14 mouse cellular contexts compared by ENCODE assay signal in genomic region chr3:32495856-32496710, GRCm38 (mm10). TPM values are rescaled to one million over a fixed set of nuclear protein-coding genes. Genes with fewer than 3 reads are reported as not detected.
DNase-seq lines count a peak whose midpoint lies in the region; ATAC-seq and TF ChIP-seq lines count a peak whose summit lies in the region.
"Had no signal": no experiment of that assay in that cellular context is flagged by ENCODE, and none has a peak within 500 bp of the region (broad histone marks: within the 10 kb centered on the region; RNA-seq: fewer than 3 reads in every experiment).

No protein-coding gene starts in this region.

- H3K9ac ChIP-seq in intestine, embryonic 14.5 days (ENCODE audit: low read length), result no peak overlapping the region
- no peak overlapping the region for H3K9ac ChIP-seq in intestine, embryonic 15.5 days
- H3K9ac ChIP-seq in embryonic facial prominence, embryonic 15.5 days, result no peak overlapping the region
- no peak overlapping the region for H3K9ac ChIP-seq in midbrain, embryonic 16.5 days (ENCODE audit: low read depth, low read length)
- H3K9ac ChIP-seq: heart, embryonic 13.5 days; limb, embryonic 12.5 days; lung, embryonic 15.5 days had no signal

- no peak for TF ChIP-seq POLR2A in lung, adult 2 months (IDR thresholded peaks at IDR 0.05; ENCODE audit: borderline replicate concordance, extremely low read depth, low read depth, low read length)

- H3K4me1 ChIP-seq in intestine, embryonic 14.5 days (replicated peaks; ENCODE audit: control insufficient read depth, insufficient read depth, low read length), result no peaks in the 10 kb centered on the region
- H3K4me1 ChIP-seq in intestine, embryonic 15.5 days (replicated peaks), result no peaks in the 10 kb centered on the region
- peaks cover 6% of the 10 kb centered on the region; the same call in 1 of the 2 replicates for H3K4me1 ChIP-seq in embryonic facial prominence, embryonic 15.5 days
- no peaks in the 10 kb centered on the region; the same call in 1 of the 2 replicates for H3K4me1 ChIP-seq in midbrain, embryonic 16.5 days (ENCODE audit: control insufficient read depth, insufficient read depth, low read length)
- H3K4me1 ChIP-seq in lung, adult 2 months (ENCODE audit: control insufficient read depth, insufficient read depth, low read length), result no peaks in the 10 kb centered on the region
- H3K4me1 ChIP-seq: heart, embryonic 13.5 days; limb, embryonic 12.5 days; lung, embryonic 15.5 days had no signal

- 53% methylated on average over 8 of the region's 8 CpGs for WGBS in intestine, embryonic 14.5 days
- 45% methylated on average over 8 of the region's 8 CpGs for WGBS in intestine, embryonic 15.5 days
- WGBS in embryonic facial prominence, embryonic 15.5 days, result 37% methylated on average over 8 of the region's 8 CpGs
- WGBS in midbrain, embryonic 16.5 days, result 33% methylated on average over 7 of the region's 8 CpGs
- WGBS in lung, adult 2 months, result 62% methylated on average over 8 of the region's 8 CpGs

- H3K4me3 ChIP-seq in intestine, embryonic 14.5 days (ENCODE audit: low read depth, low read length), result no peak overlapping the region
- H3K4me3 ChIP-seq in intestine, embryonic 15.5 days (replicated peaks), result no peak overlapping the region
- H3K4me3 ChIP-seq in embryonic facial prominence, embryonic 15.5 days (replicated peaks), result no peak overlapping the region
- no peak overlapping the region for H3K4me3 ChIP-seq in midbrain, embryonic 16.5 days (ENCODE audit: low read depth, low read length)
- no peak overlapping the region for H3K4me3 ChIP-seq in lung, adult 2 months (replicated peaks; ENCODE audit: extremely low read depth, low read depth, low read length)
- H3K4me3 ChIP-seq: heart, embryonic 13.5 days; layer of hippocampus, adult 2 months; limb, embryonic 12.5 days; lung, embryonic 15.5 days had no signal

- no peak overlapping the region for H3K27ac ChIP-seq in intestine, embryonic 14.5 days (ENCODE audit: low read depth)
- H3K27ac ChIP-seq in intestine, embryonic 15.5 days, result no peak overlapping the region
- H3K27ac ChIP-seq in embryonic facial prominence, embryonic 15.5 days (replicated peaks), result no peak overlapping the region
- no peak overlapping the region for H3K27ac ChIP-seq in midbrain, embryonic 16.5 days (ENCODE audit: low read length)
- H3K27ac ChIP-seq: heart, embryonic 13.5 days; layer of hippocampus, adult 2 months; limb, embryonic 12.5 days; lung, embryonic 15.5 days had no signal

- TF ChIP-seq CTCF in lung, adult 2 months (IDR thresholded peaks at IDR 0.05; ENCODE audit: insufficient read depth, low read length), result no peak

- H3K27me3 ChIP-seq in intestine, embryonic 14.5 days (replicated peaks; ENCODE audit: control insufficient read depth, insufficient read depth, low read length), result no peaks in the 10 kb centered on the region
- no peaks in the 10 kb centered on the region for H3K27me3 ChIP-seq in intestine, embryonic 15.5 days (replicated peaks)
- H3K27me3 ChIP-seq in embryonic facial prominence, embryonic 15.5 days, result no peaks in the 10 kb centered on the region
- no peaks in the 10 kb centered on the region for H3K27me3 ChIP-seq in midbrain, embryonic 16.5 days (ENCODE audit: control insufficient read depth, insufficient read depth, low read depth, low read length)
- H3K27me3 ChIP-seq: heart, embryonic 13.5 days; limb, embryonic 12.5 days; lung, embryonic 15.5 days had no signal

- no peaks in the 10 kb centered on the region for H3K9me3 ChIP-seq in intestine, embryonic 14.5 days (ENCODE audit: control insufficient read depth, low read length)
- no peaks in the 10 kb centered on the region for H3K9me3 ChIP-seq in intestine, embryonic 15.5 days
- no peaks in the 10 kb centered on the region for H3K9me3 ChIP-seq in embryonic facial prominence, embryonic 15.5 days (replicated peaks)
- H3K9me3 ChIP-seq in midbrain, embryonic 16.5 days (replicated peaks; ENCODE audit: control insufficient read depth, low read length, poor library complexity, severe bottlenecking), result no peaks in the 10 kb centered on the region
- H3K9me3 ChIP-seq: heart, embryonic 13.5 days; limb, embryonic 12.5 days; lung, embryonic 15.5 days had no signal

- H3K4me2 ChIP-seq in intestine, embryonic 14.5 days (ENCODE audit: low read length), result no peak overlapping the region
- no peak overlapping the region for H3K4me2 ChIP-seq in intestine, embryonic 15.5 days (replicated peaks)
- no peak overlapping the region for H3K4me2 ChIP-seq in embryonic facial prominence, embryonic 15.5 days (replicated peaks)
- no peak overlapping the region for H3K4me2 ChIP-seq in midbrain, embryonic 16.5 days (ENCODE audit: low read length)
- H3K4me2 ChIP-seq: heart, embryonic 13.5 days; limb, embryonic 12.5 days; lung, embryonic 15.5 days had no signal

- peak; percentile 25 for DNase-seq in intestine, embryonic 14.5 days (ENCODE audit: low spot score)
- DNase-seq in NIH3T3 (ENCODE audit: low read depth), result peak; percentile 52
- no peak for DNase-seq in adrenal gland, adult 2 months
- no peak for DNase-seq in layer of hippocampus, postnatal 36 days
- no peak for DNase-seq in lung, adult 2 months
- DNase-seq: kidney, adult 2 months had no signal

- no peaks in the 10 kb centered on the region for H3K36me3 ChIP-seq in intestine, embryonic 14.5 days (ENCODE audit: control insufficient read depth, insufficient read depth, low read length)
- no peaks in the 10 kb centered on the region for H3K36me3 ChIP-seq in intestine, embryonic 15.5 days
- no peaks in the 10 kb centered on the region for H3K36me3 ChIP-seq in embryonic facial prominence, embryonic 15.5 days
- no peaks in the 10 kb centered on the region for H3K36me3 ChIP-seq in midbrain, embryonic 16.5 days (ENCODE audit: control insufficient read depth, insufficient read depth, low read length)
- H3K36me3 ChIP-seq: heart, embryonic 13.5 days; limb, embryonic 12.5 days; lung, embryonic 15.5 days had no signal

- no peak for ATAC-seq in intestine, embryonic 14.5 days (replicated peaks; ENCODE audit: low FRiP score, low TSS enrichment, low read depth)
- no peak for ATAC-seq in intestine, embryonic 15.5 days
- peak; percentile 36; the same call in 1 of the 2 replicates for ATAC-seq in embryonic facial prominence, embryonic 15.5 days (ENCODE audit: insufficient number of reproducible peaks, low FRiP score, low TSS enrichment, low read depth)
- 0 out of 2 replicates have a peak, but pooled peaks have one; percentile 21 for ATAC-seq in midbrain, embryonic 16.5 days

RNA-seq across cellular contexts. Expression of gene Kcnmb3, which starts 4.1 kb away (rescaled TPM):
- polyA plus RNA-seq in intestine, embryonic 14.5 days (2014; fragmentation: Nextera tagmentation; extraction: Ambion mirVana), result not detected in 2 replicates
- not detected in 2 replicates for polyA plus RNA-seq in intestine, embryonic 15.5 days (2015; fragmentation: Nextera tagmentation; extraction: Ambion mirVana)
- polyA plus RNA-seq in embryonic facial prominence, embryonic 15.5 days (2015; fragmentation: Nextera tagmentation; extraction: Ambion mirVana), result 0.41 and 0.59 TPM in 2 replicates
- 0.10 and 0.16 TPM in 2 replicates for polyA plus RNA-seq in midbrain, embryonic 16.5 days (2015; fragmentation: Nextera tagmentation; extraction: Ambion mirVana)
- total RNA-seq in adrenal gland, adult 2 months (2021), result 1 to 10 TPM in 1 of 2 experiments, under 1 TPM in 1; 0.17 to 1.2 TPM
- polyA plus RNA-seq in adrenal gland, adult 2 months (2012; rRNA removed), result not detected in 2 replicates
- total RNA-seq in layer of hippocampus, postnatal 36 days (2021), result under 1 TPM; 0.43 to 0.92 TPM
- polyA plus RNA-seq in lung, adult 2 months (2012; rRNA removed), result 0.08 TPM in 1 of 2 replicates, not detected in the other
- polyA plus RNA-seq: cortical plate, adult 2 months; lung, embryonic 15.5 days had no signal

RNA-seq across cellular contexts. Expression of gene Zfp639, which starts 14.0 kb away (rescaled TPM):
- 40.9 and 44.8 TPM in 2 replicates for polyA plus RNA-seq in intestine, embryonic 14.5 days (2014; fragmentation: Nextera tagmentation; extraction: Ambion mirVana)
- 28.2 and 32.9 TPM in 2 replicates for polyA plus RNA-seq in intestine, embryonic 15.5 days (2015; fragmentation: Nextera tagmentation; extraction: Ambion mirVana)
- polyA plus RNA-seq in embryonic facial prominence, embryonic 15.5 days (2015; fragmentation: Nextera tagmentation; extraction: Ambion mirVana), result 35.8 and 43.2 TPM in 2 replicates
- 36.6 and 41.7 TPM in 2 replicates for polyA plus RNA-seq in midbrain, embryonic 16.5 days (2015; fragmentation: Nextera tagmentation; extraction: Ambion mirVana)
- total RNA-seq in adrenal gland, adult 2 months (2021), result 10 to 100 TPM; 30.7 to 31.9 TPM
- 14.1 and 19.7 TPM in 2 replicates for polyA plus RNA-seq in adrenal gland, adult 2 months (2012; rRNA removed)
- total RNA-seq in layer of hippocampus, postnatal 36 days (2021), result 10 to 100 TPM; 36.4 to 42.9 TPM
- polyA plus RNA-seq in lung, adult 2 months (2012; rRNA removed), result 21.6 and 33.8 TPM in 2 replicates

RNA-seq across cellular contexts. Expression of gene Mfn1, which starts 33.2 kb away (rescaled TPM):
- 23.6 and 24.4 TPM in 2 replicates for polyA plus RNA-seq in intestine, embryonic 14.5 days (2014; fragmentation: Nextera tagmentation; extraction: Ambion mirVana)
- 27.3 and 29.7 TPM in 2 replicates for polyA plus RNA-seq in intestine, embryonic 15.5 days (2015; fragmentation: Nextera tagmentation; extraction: Ambion mirVana)
- polyA plus RNA-seq in embryonic facial prominence, embryonic 15.5 days (2015; fragmentation: Nextera tagmentation; extraction: Ambion mirVana), result 27.2 and 33.8 TPM in 2 replicates
- 41.7 and 43.5 TPM in 2 replicates for polyA plus RNA-seq in midbrain, embryonic 16.5 days (2015; fragmentation: Nextera tagmentation; extraction: Ambion mirVana)
- 10 to 100 TPM; 76.0 to 80.1 TPM for total RNA-seq in adrenal gland, adult 2 months (2021)
- polyA plus RNA-seq in adrenal gland, adult 2 months (2012; rRNA removed), result 6.6 and 7.3 TPM in 2 replicates
- total RNA-seq in layer of hippocampus, postnatal 36 days (2021), result 10 to 100 TPM; 85.1 to 98.9 TPM
- 8.0 and 12.4 TPM in 2 replicates for polyA plus RNA-seq in lung, adult 2 months (2012; rRNA removed)

Comparison
In these comparisons a context has a peak if more than half of its experiments do, and no peak if none do; other contexts are left out.
1. ATAC-seq: peak in embryonic facial prominence, embryonic 15.5 days (single experiment) and midbrain, embryonic 16.5 days (single experiment); none in intestine, embryonic 14.5 days (single experiment) and intestine, embryonic 15.5 days (single experiment).
2. DNase-seq: peak in intestine, embryonic 14.5 days (single experiment) and NIH3T3 (single experiment); none in adrenal gland, adult 2 months (single experiment), layer of hippocampus, postnatal 36 days (0 of 2) and lung, adult 2 months (single experiment).